Mouse (Mus musculus) T-helper 1 cell (primary cell): Measurements from ENCODE around the gene Ncbp1.

Experiments
- in situ Hi-C: fragments of 300-600 bp; cut with MboI, MseI; formaldehyde crosslinking; loops from one replicate; pipeline ENCODE4 v1.15.1; 2025; ENCODE audit warnings: high pct_unique_total_duplicates

Ncbp1 gene

GRCm38 (mm10) chr4:46196513-46196912 is 58.1 kb downstream of the Ncbp1 start:
- in situ Hi-C loops: loop anchor here (25.0 kb wide), 1 partner anchor 291 kb away; the partner anchor contains the start of gene Nans

- in situ Hi-C loops: loop anchor here (25.0 kb wide), 1 partner anchor 289 kb away; the partner anchor contains the start of gene Nans
These were observed 59.7 kb downstream of the Ncbp1 start for GRCm38 (mm10) chr4:46198064-46198463.

GRCm38 (mm10) chr4:46201834-46202561 is 63.6 kb downstream of the Ncbp1 start:
- in situ Hi-C loops: no loop called here

- in situ Hi-C loops: no loop called here
These were observed 64.2 kb downstream of the Ncbp1 start for GRCm38 (mm10) chr4:46202562-46203126.

GRCm38 (mm10) chr4:46221090-46221489 is 82.7 kb downstream of the Ncbp1 start:
- in situ Hi-C loops: no loop called here
